Comparison of ENCODE assay signal across 8 mouse cellular contexts in the genomic region with DNA sequence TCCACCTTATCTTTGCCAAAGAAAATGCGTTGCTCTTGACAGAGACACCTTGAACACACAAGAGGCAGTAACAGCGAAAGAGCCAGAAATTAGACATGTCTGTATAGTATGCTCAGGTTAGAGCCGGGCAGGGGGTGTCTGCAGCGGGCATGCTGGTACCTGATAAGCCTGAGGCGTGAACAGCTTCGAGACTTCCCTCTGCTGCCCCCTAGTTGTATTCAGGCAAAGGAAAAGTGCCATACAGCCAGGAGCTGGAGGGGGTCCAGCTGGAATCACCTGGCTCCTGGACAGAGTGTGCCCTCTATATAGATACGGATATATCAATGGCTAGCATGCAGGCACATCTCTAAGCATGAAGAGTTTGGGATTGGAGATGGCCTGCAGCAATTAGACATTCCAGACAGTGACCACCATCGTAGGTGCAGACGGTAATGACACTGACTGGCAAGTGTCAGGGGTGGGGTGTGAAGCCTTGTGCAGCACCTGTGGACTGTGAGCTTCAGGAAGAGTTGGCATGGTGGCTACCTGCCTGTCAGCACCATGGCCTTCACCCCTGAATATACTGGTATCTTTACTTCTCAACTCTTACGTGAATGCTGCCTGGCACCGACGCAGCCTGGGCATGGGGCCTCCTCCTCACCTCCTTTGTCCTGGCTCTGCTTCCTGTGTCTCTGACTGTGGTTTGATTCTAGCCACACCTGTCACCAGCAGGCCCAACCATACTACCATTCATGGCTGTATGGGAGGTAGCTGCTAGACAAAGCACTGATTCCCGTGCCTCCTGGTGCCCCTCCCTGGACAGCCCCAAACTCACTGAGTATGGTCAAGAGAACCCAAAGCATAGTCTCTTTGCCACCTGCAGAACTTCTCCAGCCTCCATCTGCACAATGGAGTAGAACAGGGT. TPM values are rescaled to one million over a fixed set of nuclear protein-coding genes. Genes with fewer than 3 reads are reported as not detected.
DNase-seq lines count a peak whose midpoint lies in the region.

No protein-coding gene starts in this region.

- DNase-seq in embryo, embryonic 10 days (ENCODE audit: low spot score) = peak; percentile 46
- DNase-seq in embryo, embryonic 9.5 days (ENCODE audit: extremely low spot score) = no peak
- DNase-seq in urinary bladder, postnatal 14 days (ENCODE audit: low spot score) = peak; percentile 62
- no peak for DNase-seq in urinary bladder, postnatal 4 days (ENCODE audit: low spot score in 2 of 2)
- peak; percentile 35 to 64 for DNase-seq in heart, postnatal 14 days
- DNase-seq in lung, postnatal 10 days = peak; percentile 61
- no peak for DNase-seq in urinary bladder, adult 2 months (ENCODE audit: low spot score)
- no peak for DNase-seq in spleen, adult 18-20 months

- intact Hi-C loops in heart, postnatal 14 days (cut with DNase I) = no loop called here

RNA-seq across cellular contexts. Expression of a gene that starts 54.0 kb away (rescaled TPM):
- total RNA-seq in heart, postnatal 14 days (2021) = 10 to 100 TPM; 38.8 to 42.2 TPM
- 60.0 and 69.6 TPM in 2 replicates for polyA plus RNA-seq in urinary bladder, adult 2 months (2012; rRNA removed)

Comparison
In these comparisons a context has a peak if more than half of its experiments do, and no peak if none do; other contexts are left out.
1. DNase-seq: peak in embryo, embryonic 10 days (single experiment), urinary bladder, postnatal 14 days (single experiment), heart, postnatal 14 days (2 of 2) and lung, postnatal 10 days (single experiment); none in embryo, embryonic 9.5 days (single experiment), urinary bladder, postnatal 4 days (0 of 2), urinary bladder, adult 2 months (single experiment) and spleen, adult 18-20 months (0 of 2).